Mouse (Mus musculus): ENCODE measurements around the gene Gm49416. TPM values are rescaled to one million over a fixed set of nuclear protein-coding genes. Genes with fewer than 3 reads are reported as not detected.

Gm49416 gene
- polyA plus RNA-seq (2014; fragmentation: Nextera tagmentation; extraction: Ambion mirVana) = 0.24 TPM in 1 of 2 replicates, not detected in the other

- DNase-seq (ENCODE audit: low spot score) (peak; percentile 97), ATAC-seq (ENCODE audit: insufficient number of reproducible peaks, low FRiP score, low TSS enrichment, low read depth) (peak; percentile 93)
- Histone ChIP-seq H3K4me3 (ENCODE audit: low read depth, low read length) (peak within 1 kb of the TSS; percentile 73), H3K9me3 (ENCODE audit: control insufficient read depth, low read length) (no peaks in the 10 kb centered on the region), H3K36me3 (ENCODE audit: control insufficient read depth, insufficient read depth, low read length) (peaks cover 6% of the 10 kb centered on the region; the same call in 1 of the 2 replicates), H3K9ac (ENCODE audit: low read length) (peak within 1 kb of the TSS; percentile 80), H3K27me3 (ENCODE audit: control insufficient read depth, insufficient read depth, low read length) (no peaks in the 10 kb centered on the region), H3K27ac (replicated peaks; ENCODE audit: low read depth, low read length) (peak within 1 kb of the TSS; percentile 87), H3K4me1 (ENCODE audit: control insufficient read depth, insufficient read depth, low read length) (peaks cover 6% of the 10 kb centered on the region; the same call in 1 of the 2 replicates), H3K4me2 (ENCODE audit: low read depth, severe bottlenecking) (peak within 1 kb of the TSS; percentile 77)
- under 1% methylated on average over 58 of the region's 58 CpGs for WGBS
Measured at GRCm38 (mm10) chr19:8888511-8889385, at the start of gene Gm49416, which contains the start of gene 1810009A15Rik. Gene Gm49416, plus strand, starts transcription at chr19:8888926. Gene 1810009A15Rik, plus strand, starts transcription at chr19:8888853.

GRCm38 (mm10) chr19:8839103-8839907 lies 49.4 kb upstream of the Gm49416 start, which contains the start of gene Gng3:
Gene Gng3, minus strand, starts transcription at chr19:8839194.
- Histone ChIP-seq H3K36me3 (ENCODE audit: control insufficient read depth, insufficient read depth, low read length) (peaks cover 7% of the 10 kb centered on the region), H3K27me3 (ENCODE audit: control insufficient read depth, insufficient read depth, low read length) (no peaks in the 10 kb centered on the region), H3K4me2 (ENCODE audit: low read depth, severe bottlenecking) (peak within 1 kb of the TSS; percentile 77), H3K9me3 (ENCODE audit: control insufficient read depth, low read length) (no peaks in the 10 kb centered on the region), H3K4me3 (ENCODE audit: low read depth, low read length) (peak within 1 kb of the TSS; percentile 49), H3K27ac (replicated peaks; ENCODE audit: low read depth, low read length) (peak within 1 kb of the TSS; percentile 95; the same call in 1 of the 2 replicates), H3K9ac (ENCODE audit: low read length) (peak within 1 kb of the TSS; percentile 77), H3K4me1 (ENCODE audit: control insufficient read depth, insufficient read depth, low read length) (peaks cover 20% of the 10 kb centered on the region; the same call in 1 of the 2 replicates)
- 49% methylated on average over 11 of the region's 11 CpGs for WGBS
- DNase-seq (ENCODE audit: low spot score) = peak; percentile 53
- peak; percentile 52; the same call in 1 of the 2 replicates for ATAC-seq (ENCODE audit: insufficient number of reproducible peaks, low FRiP score, low TSS enrichment, low read depth)

- peaks cover 20% of the 10 kb centered on the region; the same call in 1 of the 2 replicates for H3K4me1 ChIP-seq (ENCODE audit: control insufficient read depth, insufficient read depth, low read length)
- H3K27ac ChIP-seq (replicated peaks; ENCODE audit: low read depth, low read length) = no peak overlapping the region
- ATAC-seq (ENCODE audit: insufficient number of reproducible peaks, low FRiP score, low TSS enrichment, low read depth) = peak; percentile 22
- no peaks in the 10 kb centered on the region for H3K27me3 ChIP-seq (ENCODE audit: control insufficient read depth, insufficient read depth, low read length)
- peak overlapping the region; percentile 47; the same call in 1 of the 2 replicates for H3K9ac ChIP-seq (ENCODE audit: low read length)
- H3K9me3 ChIP-seq (ENCODE audit: control insufficient read depth, low read length) = no peaks in the 10 kb centered on the region
- peak overlapping the region; percentile 29 for H3K4me3 ChIP-seq (ENCODE audit: low read depth, low read length)
- WGBS = 23% methylated on average over 29 of the region's 29 CpGs
- peaks cover 2% of the 10 kb centered on the region for H3K36me3 ChIP-seq (ENCODE audit: control insufficient read depth, insufficient read depth, low read length)
- peak; percentile 65 for DNase-seq (ENCODE audit: low spot score)
- H3K4me2 ChIP-seq (ENCODE audit: low read depth, severe bottlenecking) = peak overlapping the region; percentile 58
Measured at GRCm38 (mm10) chr19:8839908-8840791, 48.6 kb upstream of the Gm49416 start.

- Histone ChIP-seq H3K4me3 (ENCODE audit: low read depth, low read length) (no peak overlapping the region), H3K4me2 (ENCODE audit: low read depth, severe bottlenecking) (no peak overlapping the region; the same call in 1 of the 2 replicates), H3K4me1 (ENCODE audit: control insufficient read depth, insufficient read depth, low read length) (peaks cover 20% of the 10 kb centered on the region; the same call in 1 of the 2 replicates), H3K9ac (ENCODE audit: low read length) (no peak overlapping the region), H3K27ac (replicated peaks; ENCODE audit: low read depth, low read length) (no peak overlapping the region), H3K27me3 (ENCODE audit: control insufficient read depth, insufficient read depth, low read length) (no peaks in the 10 kb centered on the region), H3K9me3 (ENCODE audit: control insufficient read depth, low read length) (no peaks in the 10 kb centered on the region), H3K36me3 (ENCODE audit: control insufficient read depth, insufficient read depth, low read length) (peaks cover 2% of the 10 kb centered on the region; the same call in 1 of the 2 replicates)
- WGBS = 86% methylated on average over 7 of the region's 7 CpGs
- no peak for DNase-seq (ENCODE audit: low spot score)
- no peak for ATAC-seq (ENCODE audit: insufficient number of reproducible peaks, low FRiP score, low TSS enrichment, low read depth)
Measured at GRCm38 (mm10) chr19:8841012-8841411, 47.7 kb upstream of the Gm49416 start.

GRCm38 (mm10) chr19:8842961-8843360 lies 45.8 kb upstream of the Gm49416 start:
- 92% methylated on average over 6 of the region's 6 CpGs for WGBS
- no peaks in the 10 kb centered on the region for H3K27me3 ChIP-seq (ENCODE audit: control insufficient read depth, insufficient read depth, low read length)
- H3K9ac ChIP-seq (ENCODE audit: low read length) = no peak overlapping the region
- peaks cover 11% of the 10 kb centered on the region for H3K36me3 ChIP-seq (ENCODE audit: control insufficient read depth, insufficient read depth, low read length)
- H3K4me2 ChIP-seq (ENCODE audit: low read depth, severe bottlenecking) = no peak overlapping the region
- no peak overlapping the region for H3K27ac ChIP-seq (replicated peaks; ENCODE audit: low read depth, low read length)
- no peaks in the 10 kb centered on the region for H3K9me3 ChIP-seq (ENCODE audit: control insufficient read depth, low read length)
- ATAC-seq (ENCODE audit: insufficient number of reproducible peaks, low FRiP score, low TSS enrichment, low read depth) (no peak), DNase-seq (ENCODE audit: low spot score) (no peak)
- H3K4me3 ChIP-seq (ENCODE audit: low read depth, low read length) = no peak overlapping the region
- peaks cover 20% of the 10 kb centered on the region; the same call in 1 of the 2 replicates for H3K4me1 ChIP-seq (ENCODE audit: control insufficient read depth, insufficient read depth, low read length)

GRCm38 (mm10) chr19:8844371-8845129 lies 44.2 kb upstream of the Gm49416 start:
- WGBS = 71% methylated on average over 5 of the region's 5 CpGs
- Histone ChIP-seq H3K9ac (ENCODE audit: low read length) (no peak overlapping the region; the same call in 1 of the 2 replicates), H3K9me3 (ENCODE audit: control insufficient read depth, low read length) (no peaks in the 10 kb centered on the region), H3K27me3 (ENCODE audit: control insufficient read depth, insufficient read depth, low read length) (no peaks in the 10 kb centered on the region), H3K4me3 (ENCODE audit: low read depth, low read length) (no peak overlapping the region), H3K4me2 (ENCODE audit: low read depth, severe bottlenecking) (no peak overlapping the region), H3K4me1 (ENCODE audit: control insufficient read depth, insufficient read depth, low read length) (peaks cover 11% of the 10 kb centered on the region; the same call in 1 of the 2 replicates), H3K36me3 (ENCODE audit: control insufficient read depth, insufficient read depth, low read length) (peaks cover 13% of the 10 kb centered on the region), H3K27ac (replicated peaks; ENCODE audit: low read depth, low read length) (no peak overlapping the region)
- ATAC-seq (ENCODE audit: insufficient number of reproducible peaks, low FRiP score, low TSS enrichment, low read depth) (no peak), DNase-seq (ENCODE audit: low spot score) (peak; percentile 86)

GRCm38 (mm10) chr19:8848356-8848755 lies 40.4 kb upstream of the Gm49416 start:
- Histone ChIP-seq H3K4me1 (ENCODE audit: control insufficient read depth, insufficient read depth, low read length) (0 out of 2 replicates have a peak, but pooled peaks cover 4% of the 10 kb centered on the region), H3K27me3 (ENCODE audit: control insufficient read depth, insufficient read depth, low read length) (no peaks in the 10 kb centered on the region), H3K27ac (replicated peaks; ENCODE audit: low read depth, low read length) (no peak overlapping the region; the same call in 1 of the 2 replicates), H3K9ac (ENCODE audit: low read length) (no peak overlapping the region), H3K9me3 (ENCODE audit: control insufficient read depth, low read length) (no peaks in the 10 kb centered on the region), H3K4me3 (ENCODE audit: low read depth, low read length) (no peak overlapping the region), H3K4me2 (ENCODE audit: low read depth, severe bottlenecking) (no peak overlapping the region), H3K36me3 (ENCODE audit: control insufficient read depth, insufficient read depth, low read length) (peaks cover 13% of the 10 kb centered on the region)
- DNase-seq (ENCODE audit: low spot score) (no peak), ATAC-seq (ENCODE audit: insufficient number of reproducible peaks, low FRiP score, low TSS enrichment, low read depth) (no peak)
- 77% methylated on average over 5 of the region's 5 CpGs for WGBS
